Mouse (Mus musculus): ENCODE data around the gene Zfp27. TPM values are rescaled to one million over a fixed set of nuclear protein-coding genes. Genes with fewer than 3 reads are reported as not detected.

Gene Zfp27
- 2.9 and 3.4 TPM in 2 replicates for polyA plus RNA-seq (2015; fragmentation: Nextera tagmentation; extraction: Ambion mirVana)

- H3K9me3 ChIP-seq (ENCODE audit: control insufficient read depth, low read length), result no peaks in the 10 kb centered on the region
- H3K4me2 ChIP-seq (replicated peaks; ENCODE audit: low read depth), result peak within 1 kb of the TSS; percentile 66
- under 1% methylated on average over 22 of the region's 22 CpGs for WGBS
- H3K27me3 ChIP-seq (ENCODE audit: control insufficient read depth, insufficient read depth, low read length), result no peaks in the 10 kb centered on the region
- peak within 1 kb of the TSS; percentile 93 for H3K27ac ChIP-seq (replicated peaks)
- TF ChIP-seq EP300 (optimal IDR thresholded peaks at IDR 0.05) (no peak), CTCF (IDR thresholded peaks at IDR 0.05; ENCODE audit: low read depth) (no peak)
- H3K4me3 ChIP-seq (ENCODE audit: low read depth, low read length), result peak within 1 kb of the TSS; percentile 59
- 0 out of 2 replicates have a peak, but pooled peaks cover 4% of the 10 kb centered on the region for H3K4me1 ChIP-seq (replicated peaks; ENCODE audit: control insufficient read depth, insufficient read depth)
- peak within 1 kb of the TSS; percentile 67 for H3K9ac ChIP-seq (ENCODE audit: low read length)
- peak; percentile 83 for DNase-seq (ENCODE audit: low spot score)
- ATAC-seq (ENCODE audit: low FRiP score, low TSS enrichment), result peak; percentile 88
- H3K36me3 ChIP-seq (ENCODE audit: control insufficient read depth, insufficient read depth, low read length), result no peaks in the 10 kb centered on the region
These were observed at the start of gene Zfp27 for GRCm38 (mm10) chr7:29905966-29906681. Gene Zfp27 (minus strand): TSS chr7:29906572.

DNA sequence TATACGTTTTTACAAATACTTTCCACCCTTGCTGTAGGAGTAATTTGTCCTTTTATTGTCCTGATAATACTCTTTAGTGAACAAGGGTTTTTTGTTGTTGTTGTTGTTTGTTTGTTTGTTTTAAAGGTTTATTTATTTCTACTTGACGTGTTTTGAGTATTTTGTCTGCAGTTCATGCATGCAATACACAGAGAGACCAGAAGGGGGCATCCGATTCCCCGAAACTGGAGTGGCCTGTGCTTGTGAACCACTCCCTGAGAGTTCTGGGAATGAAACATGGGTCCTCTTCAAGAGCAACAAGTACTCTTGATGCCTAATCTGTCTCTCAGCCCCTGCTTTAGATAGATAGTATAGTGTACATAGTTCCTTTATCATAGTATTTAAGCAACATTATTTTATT, 48.4 kb upstream of the Zfp27 start:
- peak; percentile 70 for DNase-seq (ENCODE audit: low spot score)
- no peaks in the 10 kb centered on the region for H3K9me3 ChIP-seq (ENCODE audit: control insufficient read depth, low read length)
- WGBS, result 23% methylated on average over 4 of the region's 4 CpGs
- peak overlapping the region; percentile 71 for H3K4me2 ChIP-seq (replicated peaks; ENCODE audit: low read depth)
- H3K4me1 ChIP-seq (replicated peaks; ENCODE audit: control insufficient read depth, insufficient read depth), result no peaks in the 10 kb centered on the region
- H3K36me3 ChIP-seq (ENCODE audit: control insufficient read depth, insufficient read depth, low read length), result no peaks in the 10 kb centered on the region
- peak overlapping the region; percentile 80; the same call in 1 of the 2 replicates for H3K4me3 ChIP-seq (ENCODE audit: low read depth, low read length)
- TF ChIP-seq EP300 (optimal IDR thresholded peaks at IDR 0.05), result no peak
- TF ChIP-seq CTCF (IDR thresholded peaks at IDR 0.05; ENCODE audit: low read depth), result peak; percentile 80
- no peak overlapping the region for H3K9ac ChIP-seq (ENCODE audit: low read length)
- H3K27me3 ChIP-seq (ENCODE audit: control insufficient read depth, insufficient read depth, low read length), result no peaks in the 10 kb centered on the region
- no peak for ATAC-seq (ENCODE audit: low FRiP score, low TSS enrichment)
- H3K27ac ChIP-seq (replicated peaks), result no peak overlapping the region

DNA sequence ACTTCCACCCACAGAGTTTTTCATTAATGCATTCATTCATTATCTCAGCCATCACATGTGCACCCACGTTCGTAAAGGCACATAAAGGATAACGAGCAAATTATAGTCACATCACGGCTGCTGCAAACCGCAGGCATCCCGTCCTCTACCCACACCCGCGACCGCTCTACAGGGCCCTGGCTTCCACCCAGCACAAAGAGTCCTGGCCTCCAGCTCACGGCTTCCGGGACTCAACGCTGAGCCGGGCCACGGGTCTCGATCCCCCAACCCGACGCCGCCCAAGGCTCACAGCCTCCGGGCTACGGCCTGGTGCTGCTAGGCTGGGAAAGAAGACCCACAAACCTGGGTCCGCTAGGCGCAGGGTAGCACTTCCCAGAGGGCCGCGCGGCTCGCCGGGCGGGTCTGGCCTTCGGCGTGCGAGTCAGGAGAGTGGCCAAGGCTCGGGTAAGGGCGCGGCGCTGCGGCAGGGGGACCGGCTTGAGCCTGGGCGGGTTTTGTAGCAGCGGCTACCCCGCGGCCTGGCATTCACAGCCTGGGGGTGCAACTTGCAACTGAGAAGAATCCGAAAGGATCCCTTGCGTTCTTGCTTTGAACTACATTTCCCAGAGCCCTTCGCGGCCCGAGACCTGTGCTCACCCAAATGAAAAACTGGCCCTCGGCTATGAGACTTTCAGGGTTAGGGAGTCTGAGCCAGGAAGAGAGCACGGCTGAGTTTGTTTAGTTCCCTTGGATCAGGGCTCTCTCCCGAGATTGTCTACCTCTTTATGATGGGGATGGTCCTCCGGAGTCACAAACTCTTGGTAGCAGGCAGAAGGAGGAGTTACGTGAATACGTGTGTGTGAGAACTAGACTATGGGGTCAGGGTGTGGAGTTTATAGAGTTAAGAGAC, 47.4 kb upstream of the Zfp27 start, which contains the start of gene Zfp74:
Gene Zfp74, minus strand, starts transcription at position 577 of the 889 bp plus-strand sequence.
- Histone ChIP-seq H3K4me1 (replicated peaks; ENCODE audit: control insufficient read depth, insufficient read depth) (no peaks in the 10 kb centered on the region), H3K9ac (ENCODE audit: low read length) (peak within 1 kb of the TSS; percentile 89), H3K4me3 (ENCODE audit: low read depth, low read length) (peak within 1 kb of the TSS; percentile 80), H3K36me3 (ENCODE audit: control insufficient read depth, insufficient read depth, low read length) (no peaks in the 10 kb centered on the region), H3K4me2 (replicated peaks; ENCODE audit: low read depth) (peak within 1 kb of the TSS; percentile 71), H3K27me3 (ENCODE audit: control insufficient read depth, insufficient read depth, low read length) (no peaks in the 10 kb centered on the region), H3K27ac (replicated peaks) (peak within 1 kb of the TSS; percentile 92), H3K9me3 (ENCODE audit: control insufficient read depth, low read length) (no peaks in the 10 kb centered on the region)
- under 1% methylated on average over 46 of the region's 52 CpGs for WGBS
- no peak for TF ChIP-seq EP300 (optimal IDR thresholded peaks at IDR 0.05)
- peak; percentile 26 for TF ChIP-seq CTCF (IDR thresholded peaks at IDR 0.05; ENCODE audit: low read depth)
- DNase-seq (ENCODE audit: low spot score) (peak; percentile 79), ATAC-seq (ENCODE audit: low FRiP score, low TSS enrichment) (peak; percentile 85)

GRCm38 (mm10) chr7:29953086-29953485, 46.7 kb upstream of the Zfp27 start:
- no peak for TF ChIP-seq CTCF (IDR thresholded peaks at IDR 0.05; ENCODE audit: low read depth)
- TF ChIP-seq EP300 (optimal IDR thresholded peaks at IDR 0.05), result no peak
- Histone ChIP-seq H3K27ac (replicated peaks) (peak overlapping the region; percentile 92), H3K4me2 (replicated peaks; ENCODE audit: low read depth) (peak overlapping the region; percentile 71), H3K9me3 (ENCODE audit: control insufficient read depth, low read length) (no peaks in the 10 kb centered on the region), H3K27me3 (ENCODE audit: control insufficient read depth, insufficient read depth, low read length) (no peaks in the 10 kb centered on the region), H3K4me1 (replicated peaks; ENCODE audit: control insufficient read depth, insufficient read depth) (no peaks in the 10 kb centered on the region), H3K9ac (ENCODE audit: low read length) (peak overlapping the region; percentile 89), H3K36me3 (ENCODE audit: control insufficient read depth, insufficient read depth, low read length) (no peaks in the 10 kb centered on the region), H3K4me3 (ENCODE audit: low read depth, low read length) (peak overlapping the region; percentile 80)
- DNase-seq (ENCODE audit: low spot score), result no peak
- no peak for ATAC-seq (ENCODE audit: low FRiP score, low TSS enrichment)
- 30% methylated on average over 10 of the region's 10 CpGs for WGBS

GRCm38 (mm10) chr7:29944201-29944600, 37.8 kb upstream of the Zfp27 start:
- Histone ChIP-seq H3K27ac (replicated peaks) (no peak overlapping the region), H3K4me3 (ENCODE audit: low read depth, low read length) (no peak overlapping the region), H3K36me3 (ENCODE audit: control insufficient read depth, insufficient read depth, low read length) (no peaks in the 10 kb centered on the region; the same call in 1 of the 2 replicates), H3K4me1 (replicated peaks; ENCODE audit: control insufficient read depth, insufficient read depth) (no peaks in the 10 kb centered on the region), H3K4me2 (replicated peaks; ENCODE audit: low read depth) (no peak overlapping the region), H3K9ac (ENCODE audit: low read length) (no peak overlapping the region), H3K27me3 (ENCODE audit: control insufficient read depth, insufficient read depth, low read length) (no peaks in the 10 kb centered on the region), H3K9me3 (ENCODE audit: control insufficient read depth, low read length) (no peaks in the 10 kb centered on the region)
- 88% methylated on average over 2 of the region's 2 CpGs for WGBS
- TF ChIP-seq CTCF (IDR thresholded peaks at IDR 0.05; ENCODE audit: low read depth) (no peak), EP300 (optimal IDR thresholded peaks at IDR 0.05) (no peak)
- DNase-seq (ENCODE audit: low spot score) (no peak), ATAC-seq (ENCODE audit: low FRiP score, low TSS enrichment) (no peak)
